Mouse (Mus musculus) ES-E14 (cell line): Measurements from ENCODE around the gene Cadm1.

Experiments
- CHD2 ChIP-seq: IDR thresholded peaks from 2 replicates; pipeline ENCODE4 v1.6.1; 2014; ENCODE audit warnings: mild to moderate bottlenecking, low read depth, low read length, inconsistent platforms
- HCFC1 ChIP-seq: IDR thresholded peaks from 2 replicates; pipeline ENCODE4 v1.6.1; 2012; ENCODE audit warnings: low read length, inconsistent platforms, borderline replicate concordance; ENCODE audit not compliant: insufficient read depth
- ZC3H11A ChIP-seq: IDR thresholded peaks from 2 replicates; pipeline ENCODE4 v1.6.1; 2012; ENCODE audit warnings: low read depth, mild to moderate bottlenecking, inconsistent platforms, low read length, borderline replicate concordance

DNA sequence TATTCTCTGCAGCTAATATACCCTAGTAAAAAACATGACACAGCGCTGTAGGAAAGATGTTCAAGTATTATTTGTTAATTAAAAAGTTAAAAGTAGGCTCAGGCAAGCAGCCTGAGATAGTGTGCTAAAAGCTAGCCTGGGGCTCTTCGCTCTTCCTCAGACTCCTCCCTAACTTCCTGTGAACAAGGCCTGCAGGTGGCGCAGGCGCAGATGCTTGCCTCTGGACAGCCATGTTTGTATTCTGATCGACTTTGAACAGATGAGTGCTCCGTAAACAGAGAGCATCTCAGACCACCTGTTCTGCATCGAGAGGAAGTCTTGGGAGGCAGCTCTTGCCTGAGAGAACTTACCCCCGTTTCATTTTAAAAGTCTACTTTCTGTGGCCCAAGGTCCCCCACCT lies 361.7 kb downstream of the Cadm1 start:
- no peak for TF ChIP-seq HCFC1
- TF ChIP-seq ZC3H11A: no peak
- TF ChIP-seq CHD2: no peak
